Mouse (Mus musculus): ENCODE measurements around the gene Oasl1.

Oasl1 gene

DNA sequence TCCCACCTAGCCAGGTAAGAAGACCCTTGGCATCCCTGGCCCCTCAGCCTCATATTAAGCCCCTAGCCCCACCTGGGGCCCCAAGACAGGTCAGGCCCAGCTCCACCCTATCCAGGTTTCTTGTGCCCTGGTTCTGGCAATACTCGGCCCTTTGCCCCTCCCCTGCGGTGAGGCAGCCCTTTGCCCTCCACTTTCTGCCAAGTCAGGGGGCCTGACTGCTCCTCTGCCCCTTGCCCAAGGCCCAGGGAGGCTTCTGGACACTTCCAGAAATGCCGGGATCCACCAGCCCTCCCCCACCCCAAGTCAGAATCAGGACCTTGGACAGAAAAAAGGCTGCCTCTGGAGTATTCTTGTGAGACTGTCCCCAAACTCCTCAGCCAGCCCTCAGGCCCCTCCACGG lies 46.0 kb downstream of the Oasl1 start:
- DNase-seq (ENCODE audit: low spot score) = no peak

DNA sequence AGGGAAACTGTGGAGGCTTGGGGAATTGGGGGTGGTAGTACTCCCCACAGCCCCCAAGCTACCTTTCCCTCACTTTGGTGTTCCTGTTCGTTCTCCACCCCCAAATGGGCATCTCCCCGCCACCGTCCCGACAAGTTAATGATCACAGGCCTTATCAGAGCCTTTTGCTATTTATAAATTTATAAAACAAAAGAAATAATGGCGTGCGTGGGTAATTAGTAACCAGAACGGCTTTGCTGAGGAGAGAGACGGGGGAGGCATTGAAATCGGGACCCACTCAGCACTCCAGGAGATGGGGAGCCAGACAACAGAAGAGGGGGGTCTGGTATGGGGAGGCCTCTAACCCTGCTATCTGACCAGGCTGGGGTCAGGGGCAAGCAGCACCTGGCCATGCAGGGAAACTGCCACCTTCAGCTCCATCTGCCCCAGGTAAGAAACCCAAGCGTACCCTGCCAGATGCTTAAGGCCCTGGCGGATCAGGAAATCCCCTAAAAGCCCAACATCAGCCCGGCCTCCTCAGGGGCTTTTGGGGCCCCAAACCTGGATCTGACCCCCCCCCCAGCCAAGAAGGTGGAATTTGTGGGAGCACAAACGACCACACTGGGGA lies 46.7 kb downstream of the Oasl1 start:
- DNase-seq (ENCODE audit: low spot score) = no peak

DNA sequence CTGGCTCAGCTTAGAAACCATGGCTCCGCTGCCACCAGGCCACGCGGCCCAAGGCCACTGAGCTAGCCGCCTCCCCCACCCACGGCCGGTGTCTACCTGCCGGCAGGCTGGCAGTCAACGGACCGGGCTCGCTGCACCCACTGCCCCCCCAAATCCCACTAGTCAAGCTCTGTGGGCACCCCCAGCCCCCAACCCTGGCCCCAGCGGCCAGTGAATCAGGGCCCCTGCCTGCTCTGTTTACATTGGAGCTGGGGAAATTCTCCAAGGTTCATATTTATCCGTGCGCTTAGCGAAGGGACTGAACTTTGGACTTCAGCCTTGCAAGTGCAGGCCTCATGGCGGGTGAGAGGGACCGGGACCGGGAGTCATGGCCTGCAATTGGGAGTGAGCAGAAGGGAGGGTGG lies 47.8 kb downstream of the Oasl1 start, which contains the start of gene Hnf1a:
Gene Hnf1a, minus strand, starts transcription at position 271 of the 404 bp plus-strand sequence.
- DNase-seq (ENCODE audit: low spot score) = no peak

DNA sequence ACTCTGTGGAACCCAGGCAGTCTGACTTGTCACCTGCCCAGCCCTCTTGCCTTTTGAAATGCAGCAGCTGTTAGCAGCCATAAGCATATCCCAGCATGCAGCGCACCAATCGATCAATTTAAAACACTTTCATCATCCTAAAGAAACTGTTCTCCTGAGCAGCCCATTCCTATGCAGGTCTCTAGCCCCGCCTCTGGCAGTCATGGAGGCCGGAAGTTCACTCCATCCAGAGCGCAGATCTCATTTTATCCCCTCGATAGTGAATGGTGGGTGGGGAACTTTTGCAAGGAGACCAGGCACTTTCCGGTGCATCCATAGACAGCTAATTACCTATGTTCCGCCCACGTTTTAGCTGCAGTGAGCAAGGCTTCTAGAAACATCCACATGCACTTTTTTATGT lies 49.2 kb downstream of the Oasl1 start:
- no peak for DNase-seq (ENCODE audit: low spot score)

DNA sequence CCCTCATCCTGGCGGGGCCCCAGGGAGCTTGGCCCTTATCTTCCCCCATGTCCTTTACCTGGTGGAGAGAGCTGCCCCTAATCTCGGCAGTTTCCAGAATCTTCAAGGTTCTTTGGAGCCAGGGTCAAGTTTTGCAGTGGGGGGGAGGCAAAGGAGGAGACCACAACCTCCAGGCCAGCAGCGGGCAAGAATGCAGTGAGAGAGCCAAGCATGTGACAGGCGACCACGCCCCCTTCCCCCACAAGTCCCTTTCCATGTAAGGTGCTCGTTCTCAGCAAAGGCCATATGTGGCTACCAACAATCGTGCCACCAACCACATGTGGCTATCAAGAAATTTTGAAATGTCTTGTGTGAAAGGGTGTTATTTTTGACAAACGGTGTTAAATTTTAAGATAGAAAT lies 50.1 kb downstream of the Oasl1 start:
- DNase-seq (ENCODE audit: low spot score) = no peak

DNA sequence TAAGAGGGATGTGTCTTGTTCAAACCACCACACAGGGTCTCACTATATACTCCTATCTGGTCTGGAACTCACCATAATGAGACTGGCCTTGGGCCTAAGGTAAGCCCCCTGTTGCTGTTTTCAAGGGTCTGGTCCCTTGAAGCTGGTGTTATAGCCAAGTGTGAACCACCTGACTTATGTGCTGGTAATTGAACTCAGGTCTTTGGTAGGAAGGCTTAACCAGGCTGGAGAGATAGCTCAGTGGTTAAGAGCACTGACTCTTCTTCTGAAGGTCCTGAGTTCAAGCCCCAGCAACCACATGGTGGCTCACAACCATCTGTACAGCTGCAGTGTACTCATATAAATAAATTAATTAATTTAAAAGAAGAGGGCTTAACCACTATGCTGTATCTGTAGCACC lies 53.9 kb downstream of the Oasl1 start:
- no peak for DNase-seq (ENCODE audit: low spot score)

DNA sequence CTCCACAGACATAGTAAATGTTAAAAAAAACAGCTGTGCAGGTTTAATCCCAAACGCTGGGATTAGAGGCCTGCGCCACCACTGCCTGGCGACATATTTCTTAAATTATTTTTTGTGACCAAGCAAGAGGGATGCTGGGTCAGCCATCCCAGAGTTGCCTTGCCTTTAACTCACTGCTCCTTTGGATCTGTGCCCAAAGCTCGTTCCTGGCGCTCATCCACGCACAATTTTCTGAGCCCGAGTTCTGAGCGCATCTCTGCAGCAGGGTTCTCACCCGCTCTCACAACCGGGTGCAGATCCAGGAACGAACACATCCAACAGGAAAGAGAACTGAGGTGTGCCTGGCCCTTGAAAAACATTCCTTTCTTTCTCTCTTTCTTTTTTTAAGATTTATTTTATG lies 55.4 kb downstream of the Oasl1 start:
- DNase-seq (ENCODE audit: low spot score) = no peak

DNA sequence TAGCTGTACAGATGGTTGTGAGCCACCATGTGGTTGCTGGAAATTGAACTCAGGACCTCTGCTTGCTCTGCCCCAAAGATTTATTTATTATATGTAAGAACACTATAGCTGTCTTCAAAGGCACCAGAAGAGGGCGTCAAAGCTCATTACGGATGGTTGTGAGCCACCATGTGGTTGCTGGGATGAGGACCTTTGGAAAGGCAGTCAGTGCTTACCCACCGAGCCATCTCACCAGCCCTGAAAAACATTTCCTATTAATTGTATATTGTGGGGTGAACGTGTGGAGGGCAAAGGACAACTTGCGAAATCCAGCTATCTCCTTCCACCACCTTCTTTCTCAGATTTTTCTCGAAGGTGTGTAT lies 55.8 kb downstream of the Oasl1 start:
- no peak for DNase-seq (ENCODE audit: low spot score)

DNA sequence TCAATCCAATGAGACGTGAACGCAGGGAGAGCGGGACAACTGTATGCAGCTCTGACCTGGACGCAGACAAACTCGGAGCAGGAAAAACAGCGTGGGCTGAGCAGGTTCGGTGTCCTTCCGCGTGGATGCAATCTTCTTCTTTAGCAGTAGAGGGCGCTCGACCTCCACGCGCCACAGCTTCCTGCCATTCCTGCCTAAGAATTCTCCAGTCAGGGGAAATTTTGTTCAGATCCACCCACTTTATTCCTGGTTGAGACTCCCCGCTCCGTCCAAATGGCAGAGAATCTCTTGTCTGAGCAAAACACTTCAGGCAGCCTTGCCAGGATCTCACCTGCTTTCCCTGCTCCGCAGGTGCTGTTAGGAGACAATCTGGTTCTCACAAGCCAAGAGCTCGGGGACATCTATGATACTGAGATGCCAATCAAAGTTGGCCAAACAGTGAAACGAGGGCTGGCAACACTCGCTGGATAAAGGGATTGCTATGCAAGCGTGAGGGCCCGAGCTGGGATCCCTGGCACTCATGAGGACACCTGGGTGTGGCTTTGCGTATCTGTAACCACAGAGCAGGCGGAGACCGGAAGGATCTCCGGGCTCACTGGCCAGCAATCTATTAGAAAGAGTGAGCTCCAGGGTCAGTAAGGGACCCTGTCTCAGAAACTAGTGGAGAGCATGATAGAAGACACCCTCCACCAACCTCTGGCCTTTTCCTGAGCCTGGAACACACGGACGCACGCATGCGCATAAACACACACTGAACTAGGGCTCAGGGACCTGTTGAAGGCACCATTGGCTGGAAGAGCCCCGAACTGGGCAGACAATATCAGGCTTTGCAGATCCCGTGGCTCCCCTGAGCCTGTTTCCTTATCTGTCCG lies 56.4 kb downstream of the Oasl1 start:
- peak; percentile 63 for DNase-seq (ENCODE audit: low spot score)

DNA sequence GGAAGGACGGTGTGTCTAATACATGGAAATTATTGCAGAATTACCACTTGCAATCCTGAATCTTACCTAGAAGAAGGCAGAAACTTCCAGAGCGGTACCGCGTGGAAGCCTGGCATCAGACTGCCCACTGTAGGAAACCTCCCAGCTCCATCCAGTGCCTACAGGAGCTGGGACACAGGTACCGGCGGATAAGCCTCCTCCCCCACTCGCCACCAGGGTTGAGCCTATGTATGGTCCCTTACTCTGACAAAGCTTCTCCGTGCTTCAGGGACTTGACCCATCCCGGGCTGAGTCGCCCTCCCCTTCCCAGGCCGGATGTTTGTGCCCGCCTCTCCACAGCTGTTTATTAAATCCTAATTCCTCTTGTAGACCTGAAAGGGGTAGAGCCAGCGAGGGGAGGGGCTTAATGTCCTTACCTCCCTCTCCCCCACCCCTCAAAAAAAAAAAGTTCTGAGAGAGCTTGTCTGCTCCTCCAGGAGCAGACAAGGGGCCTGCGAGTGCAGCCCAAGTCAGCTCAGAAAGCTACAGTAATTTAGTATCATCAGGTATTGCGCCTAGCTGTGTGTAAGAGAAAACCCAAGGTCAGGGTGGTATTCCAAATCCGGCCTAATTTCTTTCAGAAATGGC lies 57.2 kb downstream of the Oasl1 start:
- no peak for DNase-seq (ENCODE audit: low spot score)

DNA sequence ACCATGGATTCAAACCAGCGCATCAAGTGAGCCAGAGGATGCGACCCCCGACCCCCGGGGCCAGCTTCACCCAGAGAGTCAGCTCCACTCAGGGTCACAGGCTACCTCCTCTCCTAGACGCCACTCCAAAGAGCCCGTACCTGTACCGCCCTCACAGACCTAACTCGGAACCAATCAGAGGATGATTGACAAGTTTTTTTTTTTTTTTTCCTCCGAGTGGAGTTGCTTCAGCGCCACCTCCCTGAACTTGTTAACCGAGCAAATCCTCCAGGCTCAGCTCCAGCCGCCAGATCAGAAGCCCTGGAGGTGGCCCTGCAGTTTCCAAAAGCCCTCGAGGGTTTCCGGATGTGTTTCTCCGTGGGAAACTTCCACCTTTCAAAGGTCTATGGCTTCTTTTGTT lies 59.0 kb downstream of the Oasl1 start:
- DNase-seq (ENCODE audit: low spot score) = no peak

DNA sequence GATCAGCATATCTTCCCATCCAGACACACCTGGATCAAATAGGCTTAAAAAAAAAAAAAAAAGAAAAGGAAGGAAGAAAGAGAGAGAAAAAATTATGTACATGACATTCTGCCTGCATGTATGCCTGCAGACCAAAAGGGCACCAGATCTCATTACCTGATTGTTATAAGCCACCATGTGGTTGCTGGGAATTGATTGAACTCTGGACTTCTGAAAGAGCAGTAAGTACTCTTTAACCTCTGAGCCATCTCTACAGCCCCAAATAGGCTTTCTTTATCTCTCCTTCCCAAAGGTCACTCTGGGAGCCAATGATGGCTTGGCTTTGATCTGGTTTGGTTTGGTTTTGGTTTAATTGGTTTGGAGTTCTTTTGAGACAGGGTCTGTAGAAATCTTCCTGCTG lies 62.0 kb downstream of the Oasl1 start:
- no peak for DNase-seq (ENCODE audit: low spot score)
